Mouse (Mus musculus) liver, adult (tissue): ENCODE data around the gene Tsga13.

Experiments used
- GATA4 ChIP-seq: IDR thresholded peaks from 2 replicates; pipeline ENCODE4 v1.6.1; 2014; ENCODE audit warnings: mild to moderate bottlenecking, low read length; ENCODE audit not compliant: insufficient replicate concordance

The Tsga13 gene

GRCm38 (mm10) chr6:30884856-30885255 is 30.5 kb downstream of the Tsga13 start:
- TF ChIP-seq GATA4 = no peak

- TF ChIP-seq GATA4 = no peak
These were observed 31.9 kb downstream of the Tsga13 start for GRCm38 (mm10) chr6:30883491-30883890.

GRCm38 (mm10) chr6:30876661-30877060 is 38.7 kb downstream of the Tsga13 start:
- no peak for TF ChIP-seq GATA4

- TF ChIP-seq GATA4 = no peak
These were observed 48.9 kb downstream of the Tsga13 start for GRCm38 (mm10) chr6:30866501-30866900.

- no peak for TF ChIP-seq GATA4
These were observed 50.2 kb downstream of the Tsga13 start for GRCm38 (mm10) chr6:30865031-30865678.

- no peak for TF ChIP-seq GATA4
These were observed 59.4 kb downstream of the Tsga13 start for GRCm38 (mm10) chr6:30855956-30856355.

GRCm38 (mm10) chr6:30855205-30855604 is 60.2 kb downstream of the Tsga13 start:
- TF ChIP-seq GATA4 = no peak

- no peak for TF ChIP-seq GATA4
These were observed 65.6 kb downstream of the Tsga13 start for GRCm38 (mm10) chr6:30849818-30850217.
